Mouse (Mus musculus) spleen, postnatal 4 days (tissue): ENCODE measurements at regions not wholly inside any gene's neighbourhood (a gene's known extent, or its start where the extent isn't known, plus 50 kb on each side); places are given as distances from the start of the nearest gene placed in this dataset.

Experiments
- DNase-seq, 2 experiments: peaks; one replicate each; pipeline ENCODE4 v3.0.0; 2022; ENCODE audit warnings: low spot score in 2 of 2

- DNase-seq: no peak
Measured at GRCm38 (mm10) chr4:9033106-9033642, 794.3 kb upstream of the Car8 start.

GRCm38 (mm10) chr4:9031634-9032033, 792.8 kb upstream of the Car8 start:
- DNase-seq: no peak

- no peak for DNase-seq
Measured at GRCm38 (mm10) chr4:9028946-9029345, 790.1 kb upstream of the Car8 start.

GRCm38 (mm10) chr4:9028475-9028874, 789.6 kb upstream of the Car8 start:
- no peak for DNase-seq

GRCm38 (mm10) chr4:9027798-9028404, 789.1 kb upstream of the Car8 start:
- DNase-seq: peak; percentile 78 to 91

GRCm38 (mm10) chr4:9027383-9027782, 788.5 kb upstream of the Car8 start:
- no peak for DNase-seq

GRCm38 (mm10) chr4:9026841-9027240, 788.0 kb upstream of the Car8 start:
- no peak for DNase-seq

GRCm38 (mm10) chr4:9025821-9026470, 787.1 kb upstream of the Car8 start:
- DNase-seq: no peak

- no peak for DNase-seq
Measured at GRCm38 (mm10) chr4:9024216-9024925, 785.5 kb upstream of the Car8 start.

GRCm38 (mm10) chr4:9019241-9020110, 780.6 kb upstream of the Car8 start:
- DNase-seq: no peak

- DNase-seq: no peak
Measured at GRCm38 (mm10) chr4:9018236-9018635, 779.4 kb upstream of the Car8 start.

- no peak for DNase-seq
Measured at GRCm38 (mm10) chr4:9016504-9017040, 777.7 kb upstream of the Car8 start.

GRCm38 (mm10) chr4:9015528-9016503, 777.0 kb upstream of the Car8 start:
- no peak for DNase-seq

- DNase-seq: no peak
Measured at GRCm38 (mm10) chr4:9014986-9015385, 776.1 kb upstream of the Car8 start.

- DNase-seq: no peak
Measured at GRCm38 (mm10) chr4:9012787-9013186, 773.9 kb upstream of the Car8 start.

GRCm38 (mm10) chr4:9011952-9012351, 773.1 kb upstream of the Car8 start:
- DNase-seq: no peak

- DNase-seq: no peak
Measured at GRCm38 (mm10) chr4:9011129-9011518, 772.3 kb upstream of the Car8 start.

- DNase-seq: no peak
Measured at GRCm38 (mm10) chr4:9010381-9011128, 771.7 kb upstream of the Car8 start.

GRCm38 (mm10) chr4:9009656-9010055, 770.8 kb upstream of the Car8 start:
- DNase-seq: no peak
